Mouse (Mus musculus): ENCODE measurements around the gene Col3a1.

DNA sequence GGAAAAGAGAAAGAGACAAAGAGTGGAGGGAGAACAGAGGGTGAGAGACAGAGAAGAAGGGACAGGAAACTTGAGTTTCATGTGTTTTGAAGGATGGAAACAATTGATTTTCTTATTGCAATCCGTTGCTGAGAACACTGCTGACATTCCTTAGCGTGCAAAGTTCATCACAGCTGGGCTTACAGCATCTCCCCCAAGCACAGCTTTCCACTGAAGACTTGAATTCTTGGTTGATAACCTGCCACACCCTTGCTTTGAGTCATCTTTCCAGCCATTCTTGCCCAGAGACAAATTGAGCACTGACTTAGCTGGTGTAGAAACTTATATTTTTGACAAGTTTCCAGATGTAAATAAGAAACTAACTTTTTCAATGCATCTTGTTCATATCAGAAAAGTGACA lies 2.3 kb upstream of the Col3a1 start:
- TF ChIP-seq CTCF (IDR thresholded peaks at IDR 0.05; ENCODE audit: low read depth) (no peak), EP300 (IDR thresholded peaks at IDR 0.05; ENCODE audit: low read depth) (no peak)

All from liver, postnatal 0 days (tissue).